Mouse (Mus musculus) midbrain, embryonic 15.5 days (tissue): ENCODE measurements around the gene Sccpdh. TPM values are rescaled to one million over a fixed set of nuclear protein-coding genes. Genes with fewer than 3 reads are reported as not detected.
"Not testable (repeated sequence)": the region's sequence is repeated elsewhere in the genome, so short reads cannot be mapped to it uniquely, and the experiment has no call there.

Experiments used
- ATAC-seq: fragments of 200-750 bp; cut with Nextera tagmentation; replicated peaks from 2 replicates; pipeline ENCODE4 v1.8.0; 2017; ENCODE audit warnings: moderate TSS enrichment
- H3K27ac ChIP-seq: fragments of 300-500 bp; sonication (generic); 2 replicates; pipeline ENCODE4 v1.5.1; 2015; ENCODE audit warnings: mild to moderate bottlenecking, inconsistent platforms
- H3K27me3 ChIP-seq: fragments of 300-500 bp; sonication (generic); replicated peaks from 2 replicates; pipeline ENCODE4 v1.6.1; 2015; ENCODE audit warnings: inconsistent platforms
- H3K36me3 ChIP-seq: fragments of 300-500 bp; sonication (generic); replicated peaks from 2 replicates; pipeline ENCODE4 v1.6.1; 2015; ENCODE audit warnings: inconsistent platforms
- H3K4me1 ChIP-seq: fragments of 300-500 bp; sonication (generic); 2 replicates; pipeline ENCODE4 v1.6.1; 2015; ENCODE audit warnings: inconsistent platforms
- H3K4me2 ChIP-seq: fragments of 300-500 bp; sonication (generic); 2 replicates; pipeline ENCODE4 v1.6.1; 2015; ENCODE audit warnings: inconsistent platforms, mild to moderate bottlenecking, moderate library complexity
- H3K4me3 ChIP-seq: fragments of 300-500 bp; sonication (generic); 2 replicates; pipeline ENCODE4 v1.5.1; 2015; ENCODE audit warnings: mild to moderate bottlenecking, inconsistent platforms
- H3K9ac ChIP-seq: fragments of 300-500 bp; sonication (generic); 2 replicates; pipeline ENCODE4 v1.6.1; 2015; ENCODE audit warnings: mild to moderate bottlenecking, inconsistent platforms
- H3K9me3 ChIP-seq: fragments of 300-500 bp; sonication (generic); 2 replicates; pipeline ENCODE4 v1.6.1; 2016; ENCODE audit warnings: inconsistent platforms
- WGBS: fragments of 180-500 bp; shearing (Covaris S2); methylation state at CpG from one replicate; pipeline ENCODE4 v1.1.7; 2015; ENCODE audit warnings: mixed read lengths; 5-methylcytosine and 5-hydroxymethylcytosine counted together
- polyA plus RNA-seq: library from polyadenylated mRNA; unstranded; fragments of >200 nt; fragmentation: Nextera tagmentation; extraction: Ambion mirVana; gene quantifications from 2 replicates; pipeline ENCODE4 v1.2.1, GENCODE M21; 2015

Sccpdh gene
- polyA plus RNA-seq, 1 experiment from 2014 or later = 154 TPM

- H3K4me3 ChIP-seq = no peak overlapping the region
- H3K9me3 ChIP-seq = no peaks in the 10 kb centered on the region
- WGBS = 98% methylated on average over 2 of the region's 2 CpGs
- H3K27me3 ChIP-seq = no peaks in the 10 kb centered on the region
- ATAC-seq = no peak
- peaks cover 32% of the 10 kb centered on the region for H3K36me3 ChIP-seq
- no peak overlapping the region for H3K27ac ChIP-seq
- no peak overlapping the region for H3K4me2 ChIP-seq
- H3K4me1 ChIP-seq = no peaks in the 10 kb centered on the region
- no peak overlapping the region for H3K9ac ChIP-seq
Measured at GRCm38 (mm10) chr1:179677031-179677430, 9.0 kb downstream of the Sccpdh start.

GRCm38 (mm10) chr1:179679326-179679725 is 11.3 kb downstream of the Sccpdh start:
- Histone ChIP-seq H3K36me3 (peaks cover 33% of the 10 kb centered on the region), H3K27ac (no peak overlapping the region), H3K4me2 (no peak overlapping the region), H3K4me3 (no peak overlapping the region), H3K27me3 (no peaks in the 10 kb centered on the region), H3K9ac (no peak overlapping the region), H3K9me3 (no peaks in the 10 kb centered on the region), H3K4me1 (no peaks in the 10 kb centered on the region)
- 97% methylated on average over 4 of the region's 4 CpGs for WGBS
- no peak for ATAC-seq

GRCm38 (mm10) chr1:179682753-179683152 is 14.7 kb downstream of the Sccpdh start:
- H3K4me2 ChIP-seq, ATAC-seq, H3K27me3 ChIP-seq, H3K4me1 ChIP-seq, H3K4me3 ChIP-seq, H3K9ac ChIP-seq, H3K9me3 ChIP-seq, H3K27ac ChIP-seq: not testable (repeated sequence)
- WGBS = 93% methylated on average over 10 of the region's 10 CpGs
- peaks cover 35% of the 10 kb centered on the region for H3K36me3 ChIP-seq

GRCm38 (mm10) chr1:179686348-179686747 is 18.3 kb downstream of the Sccpdh start:
- Histone ChIP-seq H3K27me3 (no peaks in the 10 kb centered on the region), H3K27ac (no peak overlapping the region), H3K9me3 (no peaks in the 10 kb centered on the region), H3K4me1 (no peaks in the 10 kb centered on the region), H3K4me3 (no peak overlapping the region), H3K9ac (no peak overlapping the region), H3K36me3 (peaks cover 36% of the 10 kb centered on the region), H3K4me2 (no peak overlapping the region)
- no peak for ATAC-seq
- 95% methylated on average over 6 of the region's 6 CpGs for WGBS

- no peak for ATAC-seq
- Histone ChIP-seq H3K36me3 (peaks cover 33% of the 10 kb centered on the region), H3K4me3 (no peak overlapping the region), H3K4me1 (no peaks in the 10 kb centered on the region), H3K4me2 (no peak overlapping the region), H3K9ac (no peak overlapping the region), H3K27ac (no peak overlapping the region), H3K27me3 (no peaks in the 10 kb centered on the region), H3K9me3 (no peaks in the 10 kb centered on the region)
- 89% methylated on average over 5 of the region's 5 CpGs for WGBS
Measured at GRCm38 (mm10) chr1:179686781-179687180, 18.8 kb downstream of the Sccpdh start.

GRCm38 (mm10) chr1:179687305-179687704 is 19.3 kb downstream of the Sccpdh start:
- Histone ChIP-seq H3K27ac (no peak overlapping the region), H3K36me3 (peaks cover 31% of the 10 kb centered on the region), H3K9me3 (no peaks in the 10 kb centered on the region), H3K4me1 (no peaks in the 10 kb centered on the region), H3K4me2 (no peak overlapping the region), H3K27me3 (no peaks in the 10 kb centered on the region), H3K4me3 (no peak overlapping the region), H3K9ac (no peak overlapping the region)
- WGBS = 78% methylated on average over 1 of the region's 1 CpGs
- ATAC-seq = no peak

- Histone ChIP-seq H3K36me3 (peaks cover 30% of the 10 kb centered on the region), H3K9ac (no peak overlapping the region)
- 95% methylated on average over 3 of the region's 3 CpGs for WGBS
Measured at GRCm38 (mm10) chr1:179687966-179688365, 20.0 kb downstream of the Sccpdh start.

GRCm38 (mm10) chr1:179688415-179688814 is 20.4 kb downstream of the Sccpdh start:
- H3K4me3 ChIP-seq = no peak overlapping the region
- no peaks in the 10 kb centered on the region for H3K27me3 ChIP-seq
- 91% methylated on average over 6 of the region's 6 CpGs for WGBS
- no peaks in the 10 kb centered on the region for H3K9me3 ChIP-seq
- no peak overlapping the region for H3K27ac ChIP-seq
- no peak overlapping the region for H3K4me2 ChIP-seq
- no peak overlapping the region for H3K9ac ChIP-seq
- peaks cover 27% of the 10 kb centered on the region for H3K36me3 ChIP-seq
- H3K4me1 ChIP-seq = no peaks in the 10 kb centered on the region
- ATAC-seq = no peak

More at GRCm38 (mm10) chr1:179687966-179688365, 20.0 kb downstream of the Sccpdh start:
- Histone ChIP-seq H3K4me2 (no peak overlapping the region), H3K4me3 (no peak overlapping the region), H3K4me1 (no peaks in the 10 kb centered on the region), H3K9me3 (no peaks in the 10 kb centered on the region), H3K27me3 (no peaks in the 10 kb centered on the region), H3K27ac (no peak overlapping the region)
- no peak for ATAC-seq

GRCm38 (mm10) chr1:179688914-179689313 is 20.9 kb downstream of the Sccpdh start:
- Histone ChIP-seq H3K27ac (no peak overlapping the region), H3K9ac (no peak overlapping the region), H3K27me3 (no peaks in the 10 kb centered on the region), H3K4me3 (no peak overlapping the region), H3K4me2 (no peak overlapping the region), H3K9me3 (no peaks in the 10 kb centered on the region), H3K36me3 (peaks cover 27% of the 10 kb centered on the region), H3K4me1 (no peaks in the 10 kb centered on the region)
- WGBS = 78% methylated on average over 5 of the region's 5 CpGs
- no peak for ATAC-seq

- Histone ChIP-seq H3K9me3 (no peaks in the 10 kb centered on the region), H3K9ac (no peak overlapping the region), H3K4me1 (no peaks in the 10 kb centered on the region), H3K4me3 (no peak overlapping the region), H3K36me3 (peaks cover 27% of the 10 kb centered on the region), H3K4me2 (no peak overlapping the region), H3K27ac (no peak overlapping the region), H3K27me3 (no peaks in the 10 kb centered on the region)
- ATAC-seq = no peak
- WGBS = 58% methylated on average over 6 of the region's 6 CpGs
Measured at GRCm38 (mm10) chr1:179689479-179689878, 21.5 kb downstream of the Sccpdh start.

GRCm38 (mm10) chr1:179704150-179704549 is 36.1 kb downstream of the Sccpdh start:
- Histone ChIP-seq H3K4me3 (no peak overlapping the region), H3K36me3 (no peaks in the 10 kb centered on the region), H3K4me1 (no peaks in the 10 kb centered on the region), H3K27ac (no peak overlapping the region), H3K9me3 (no peaks in the 10 kb centered on the region), H3K9ac (no peak overlapping the region), H3K4me2 (no peak overlapping the region), H3K27me3 (no peaks in the 10 kb centered on the region)
- WGBS = 88% methylated on average over 3 of the region's 3 CpGs
- ATAC-seq = no peak

GRCm38 (mm10) chr1:179705154-179705553 is 37.1 kb downstream of the Sccpdh start:
- ATAC-seq = no peak
- H3K4me3 ChIP-seq = no peak overlapping the region
- H3K36me3 ChIP-seq = no peaks in the 10 kb centered on the region
- H3K9me3 ChIP-seq = no peaks in the 10 kb centered on the region
- H3K4me2 ChIP-seq = no peak overlapping the region
- WGBS = 90% methylated on average over 6 of the region's 6 CpGs
- H3K27ac ChIP-seq = no peak overlapping the region
- H3K4me1 ChIP-seq = no peaks in the 10 kb centered on the region
- no peaks in the 10 kb centered on the region for H3K27me3 ChIP-seq
- no peak overlapping the region for H3K9ac ChIP-seq

GRCm38 (mm10) chr1:179709390-179709789 is 41.4 kb downstream of the Sccpdh start:
- H3K9me3 ChIP-seq = no peaks in the 10 kb centered on the region
- no peak overlapping the region for H3K4me2 ChIP-seq
- no peaks in the 10 kb centered on the region for H3K4me1 ChIP-seq
- H3K27me3 ChIP-seq = no peaks in the 10 kb centered on the region
- no peaks in the 10 kb centered on the region for H3K36me3 ChIP-seq
- H3K4me3 ChIP-seq = no peak overlapping the region
- ATAC-seq = no peak
- H3K9ac ChIP-seq = no peak overlapping the region
- no peak overlapping the region for H3K27ac ChIP-seq
- 90% methylated on average over 6 of the region's 6 CpGs for WGBS
